Mouse (Mus musculus) adrenal gland, adult 18-20 months (tissue): ENCODE results near the gene Hist1h2ba. TPM values are rescaled to one million over a fixed set of nuclear protein-coding genes. Genes with fewer than 3 reads are reported as not detected.

Experiments used
- DNase-seq, 2 experiments: peaks; one replicate each; pipeline ENCODE4 v3.0.0; 2021 to 2022; ENCODE audit warnings: low spot score in 2 of 2
- microRNA-seq, 2 experiments: library from miRNA; unstranded; fragments of <30 nt; microRNA quantifications; one replicate each; pipeline ENCODE4 v1.2.0; 2021; ENCODE audit warnings: borderline number of aligned reads in 2 of 2
- total RNA-seq, 2 experiments: library from RNA; stranded (reverse); gene quantifications; 1 replicate in 1 of 2; 2 replicates in 1 of 2; pipeline ENCODE4 v1.2.3; 2021

Hist1h2ba gene
- total RNA-seq, 2 experiments from 2014 or later: not detected

DNA sequence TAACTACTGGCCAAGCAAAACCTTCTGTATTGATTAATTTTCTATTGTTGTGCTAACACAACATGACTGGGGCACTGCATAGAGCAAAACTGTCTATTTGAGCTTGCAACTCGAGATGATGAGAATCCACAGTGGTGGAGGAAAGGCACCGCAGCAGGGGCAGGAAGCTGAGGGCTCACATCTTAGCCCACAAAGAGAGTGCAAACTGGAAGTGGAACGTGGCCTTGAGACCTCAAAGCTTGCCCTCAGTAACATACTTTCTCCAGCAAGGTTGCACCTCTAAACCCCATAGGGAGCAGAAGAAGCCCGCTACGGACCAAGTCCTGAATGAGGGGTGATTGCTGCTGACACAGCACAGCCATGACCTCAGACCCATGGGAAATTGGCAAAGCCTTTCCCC is 23.8 kb downstream of the Hist1h2ba start:
- DNase-seq: no peak

DNA sequence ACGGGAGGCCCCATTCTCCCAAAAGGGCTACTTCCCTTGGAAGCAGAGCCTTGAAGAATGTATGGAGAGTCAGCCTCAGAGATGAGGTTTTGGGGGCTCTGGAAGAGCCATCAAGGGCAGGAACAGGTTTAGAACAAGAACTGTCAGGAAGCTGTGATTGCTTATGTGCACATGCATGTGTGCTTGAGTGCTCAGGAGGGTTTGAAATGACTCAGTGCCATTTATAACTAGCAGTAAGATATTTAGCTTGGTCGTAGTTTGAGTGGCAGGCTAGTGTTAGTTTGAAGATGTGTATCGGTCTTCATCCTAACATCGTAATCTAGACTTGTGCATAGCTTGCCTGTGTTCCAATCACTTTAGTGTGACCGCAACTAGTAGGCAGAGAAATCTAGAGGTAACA is 27.1 kb downstream of the Hist1h2ba start:
- no peak for DNase-seq

DNA sequence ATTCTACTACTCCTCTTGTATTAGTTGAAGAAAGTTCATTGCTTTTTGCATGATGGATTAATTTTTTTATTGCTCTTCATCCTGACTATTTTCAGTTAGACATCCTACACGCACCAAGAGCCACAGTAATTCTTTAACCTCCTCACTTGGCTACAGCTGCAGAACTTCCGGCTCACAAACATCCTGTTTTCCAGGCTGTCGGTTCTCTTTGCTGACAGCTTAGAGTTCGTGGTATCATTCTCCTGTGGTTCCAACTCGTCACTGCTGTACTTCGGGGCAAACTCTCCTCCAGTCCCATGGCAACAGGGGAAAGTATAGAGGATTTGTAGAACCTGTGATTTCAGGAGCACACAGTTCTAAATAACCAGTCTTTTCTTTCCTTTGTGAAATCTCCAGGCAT is 35.7 kb downstream of the Hist1h2ba start:
- no peak for DNase-seq

DNA sequence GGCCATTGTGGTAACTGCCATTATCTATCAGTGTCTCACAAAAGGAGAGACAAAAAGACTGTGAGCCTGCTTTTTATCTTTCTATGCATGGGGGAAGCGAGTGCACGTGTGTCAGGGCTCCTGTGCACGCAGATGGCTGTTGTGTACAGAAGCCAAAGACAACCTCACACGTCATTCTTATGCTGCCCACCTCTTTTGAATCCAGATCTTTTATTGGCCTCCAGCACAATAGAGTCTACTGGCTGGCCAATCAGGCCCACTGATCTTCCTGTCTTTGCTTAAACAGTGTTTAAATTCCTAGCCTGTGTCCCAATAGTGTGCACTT is 40.7 kb downstream of the Hist1h2ba start:
- DNase-seq: no peak

DNA sequence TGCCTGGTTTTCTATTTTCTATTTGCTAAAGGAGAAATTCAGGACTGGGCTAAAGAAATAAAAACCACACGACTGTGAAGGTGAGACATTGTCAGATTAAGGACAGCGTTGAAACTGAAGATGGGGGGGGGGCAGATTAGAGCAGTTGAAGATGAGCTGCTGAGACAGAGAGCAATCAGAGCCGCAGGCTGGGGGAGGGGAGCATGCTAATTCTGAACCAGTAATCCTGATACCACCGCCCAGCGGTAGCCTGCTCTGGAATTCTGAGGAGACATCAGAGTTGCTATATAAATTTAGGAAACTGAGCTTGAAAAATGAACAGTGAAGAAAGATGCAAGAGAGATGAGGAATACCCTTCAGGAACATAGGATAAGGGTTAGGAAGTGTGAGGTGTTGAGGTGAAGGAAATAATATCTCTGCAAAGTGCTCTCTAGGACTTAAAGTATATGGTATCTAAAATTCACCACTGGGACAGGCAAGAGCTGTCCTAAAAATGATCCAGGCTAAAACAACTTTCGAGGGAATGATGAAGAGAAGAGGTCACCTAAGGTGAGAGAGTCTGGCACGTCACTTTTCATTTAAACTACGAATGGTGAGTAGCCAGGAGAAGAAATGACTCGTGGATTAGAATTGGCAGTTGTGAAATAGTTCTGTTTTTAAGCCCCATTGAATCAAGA is 41.2 kb downstream of the Hist1h2ba start:
- no peak for DNase-seq

DNA sequence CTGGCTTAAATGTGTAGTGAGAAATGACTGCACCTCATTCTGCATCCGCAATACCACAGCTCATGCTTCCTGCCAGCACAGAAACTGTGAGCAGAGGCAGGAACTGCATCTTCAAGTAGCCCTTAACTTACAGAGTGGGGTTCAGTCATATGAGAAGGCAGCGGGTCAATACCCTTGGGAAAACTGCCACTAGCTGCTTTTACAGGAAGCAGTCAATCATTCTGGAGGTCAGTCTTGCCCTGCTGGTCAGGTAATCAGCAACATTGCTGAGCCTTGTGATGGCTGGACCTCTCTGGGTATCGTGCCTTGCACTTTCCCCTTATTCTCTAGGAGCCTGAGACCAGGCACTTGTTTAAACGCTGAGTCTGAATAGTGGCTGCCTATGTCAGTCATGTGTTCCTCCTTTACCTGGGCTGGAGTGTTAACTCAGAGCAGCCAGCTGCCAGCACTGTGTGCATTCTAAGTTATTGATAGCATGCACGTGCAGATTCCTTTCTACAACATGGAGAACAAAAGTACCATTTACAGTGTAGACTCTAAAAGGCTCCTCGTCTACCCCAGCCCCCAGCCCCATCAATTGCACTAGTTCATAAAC is 44.8 kb downstream of the Hist1h2ba start:
- no peak for DNase-seq

DNA sequence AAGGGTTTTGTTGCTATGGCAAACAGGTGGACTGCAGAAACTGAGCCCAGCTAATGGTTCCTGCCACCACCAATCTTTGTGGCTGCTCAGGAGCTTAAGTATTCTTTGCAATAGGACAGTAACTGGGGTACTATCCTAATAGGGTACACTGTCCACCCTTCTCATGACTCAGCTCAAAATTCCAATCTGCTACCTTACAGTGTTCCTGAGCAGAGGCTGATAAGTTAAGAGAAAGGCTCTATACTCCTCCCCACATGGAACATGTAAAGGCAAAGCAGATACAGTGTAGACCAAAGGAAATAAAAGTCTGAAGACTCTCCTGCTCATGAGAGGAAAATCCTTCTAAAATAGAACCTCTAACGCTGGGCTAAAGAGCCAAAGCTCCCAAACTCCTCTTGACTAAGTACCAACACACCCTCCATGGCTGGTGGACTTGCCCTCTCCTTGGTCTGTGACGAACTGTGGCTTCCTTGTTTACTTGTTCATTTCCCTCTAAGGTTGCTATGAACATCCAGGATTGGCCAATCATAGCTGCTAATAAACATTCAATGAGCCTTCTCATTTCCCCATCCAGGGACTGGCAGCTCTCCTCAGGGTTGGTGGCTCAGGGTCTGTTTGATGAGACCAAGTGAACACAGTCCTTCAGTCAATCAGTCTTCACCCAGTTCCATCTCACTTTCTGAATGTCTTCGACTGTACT is 46.8 kb downstream of the Hist1h2ba start:
- no peak for DNase-seq

DNA sequence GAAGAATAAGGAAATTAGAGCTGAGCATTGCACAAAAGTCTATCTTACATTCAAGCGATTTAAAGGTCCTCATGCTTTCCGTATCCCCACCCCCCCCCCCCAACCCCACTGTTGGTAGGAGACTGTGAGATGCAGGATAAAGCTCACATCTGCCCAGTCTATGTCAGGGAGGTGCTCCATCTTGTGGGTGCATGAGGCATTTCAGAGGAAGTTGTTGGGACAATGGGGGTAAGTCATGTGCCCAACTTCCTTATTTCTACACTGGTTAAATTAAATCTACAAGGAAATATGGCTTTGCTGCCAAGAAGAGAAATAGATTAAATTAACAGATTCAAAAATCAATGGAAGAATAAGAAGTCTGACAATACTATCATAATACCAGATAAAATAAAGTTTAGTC is 48.4 kb downstream of the Hist1h2ba start:
- DNase-seq: no peak

Small RNA genes within 50 kb of the gene (microRNA-seq; reads per million reads assigned to microRNA genes)
- 0 reads per million in 2 experiments for gene Gm44344

Other genes with a start within 250 kb of the Hist1h2ba start
- 100 to 1,000 TPM; 115 to 172 TPM for gene Hist1h2bc, start 250.0 kb downstream of the Hist1h2ba start, total RNA-seq
- gene Hist1h1t, start 238.3 kb downstream of the Hist1h2ba start, total RNA-seq: not detected
- gene Hist1h4c, start 235.7 kb downstream of the Hist1h2ba start, total RNA-seq: 10 to 100 TPM; 79.0 to 94.6 TPM
- 10 to 100 TPM; 33.3 to 45.6 TPM for gene Hfe, start 223.3 kb downstream of the Hist1h2ba start, total RNA-seq
- 100 to 1,000 TPM; 157 to 187 TPM for gene Hist1h1c, start 195.3 kb downstream of the Hist1h2ba start, total RNA-seq
- gene Hist1h3c, start 188.6 kb downstream of the Hist1h2ba start, total RNA-seq: 1 to 10 TPM; 4.6 to 5.4 TPM
- 10 to 100 TPM; 16.2 to 17.9 TPM for gene Hist1h2bb, start 187.4 kb downstream of the Hist1h2ba start, total RNA-seq
- 10 to 100 TPM; 19.4 to 19.5 TPM for gene Hist1h2ab, start 183.0 kb downstream of the Hist1h2ba start, total RNA-seq
- gene Hist1h3b, start 181.9 kb downstream of the Hist1h2ba start, total RNA-seq: 10 to 100 TPM; 16.4 to 23.4 TPM
- gene Hist1h4b, start 177.1 kb downstream of the Hist1h2ba start, total RNA-seq: 10 to 100 TPM; 61.2 to 90.4 TPM
- gene Hist1h4a, start 172.9 kb downstream of the Hist1h2ba start, total RNA-seq: 10 to 100 TPM; 21.6 to 23.4 TPM
- 10 to 100 TPM; 18.1 to 28.1 TPM for gene Hist1h3a, start 171.8 kb downstream of the Hist1h2ba start, total RNA-seq
- gene Hist1h1a, start 170.5 kb downstream of the Hist1h2ba start, total RNA-seq: 10 to 100 TPM in 1 of 2 experiments, 1 to 10 TPM in 1; 7.1 to 14.2 TPM
- gene Trim38, start 164.2 kb downstream of the Hist1h2ba start, total RNA-seq: not detected
- gene Slc17a2, start 127.2 kb downstream of the Hist1h2ba start, total RNA-seq: not detected
- under 1 TPM; 0.16 to 0.86 TPM for gene Slc17a3, start 94.7 kb downstream of the Hist1h2ba start, total RNA-seq
- gene Slc17a1, start 66.4 kb downstream of the Hist1h2ba start, total RNA-seq: not detected
- under 1 TPM in 1 of 2 experiments, not detected in 1; 0.53 TPM for gene Slc17a4, start 19.1 kb downstream of the Hist1h2ba start, total RNA-seq
- not detected for gene Hist1h2aa, start 306 bp upstream of the Hist1h2ba start, total RNA-seq
- 1 to 10 TPM; 2.6 to 3.3 TPM for gene Scgn, start 57.1 kb upstream of the Hist1h2ba start, total RNA-seq